Mouse (Mus musculus) cerebellum, adult 8-10 months (tissue): ENCODE measurements at regions not wholly inside any gene's neighbourhood (a gene's known extent, or its start where the extent isn't known, plus 50 kb on each side); places are given as distances from the start of the nearest gene placed in this dataset.
A peak's percentile ranks its signal among the peaks of the same experiment; 100 is the strongest.
"Not testable (repeated sequence)": the region's sequence is repeated elsewhere in the genome, so short reads cannot be mapped to it uniquely, and the experiment has no call there.

Experiments used
- DNase-seq: peaks from one replicate; pipeline ENCODE4 v3.0.0; 2022

GRCm38 (mm10) chr4:29282169-29282568 is 469.2 kb downstream of the Epha7 start:
- DNase-seq, result no peak

- DNase-seq, result no peak
Measured at GRCm38 (mm10) chr4:29301348-29301747, 488.4 kb downstream of the Epha7 start.

- DNase-seq, result no peak
Measured at GRCm38 (mm10) chr4:29303951-29304350, 491.0 kb downstream of the Epha7 start.

GRCm38 (mm10) chr4:29307245-29307644 is 494.3 kb downstream of the Epha7 start:
- DNase-seq, result no peak

- DNase-seq, result no peak
Measured at GRCm38 (mm10) chr4:29323921-29324320, 511.0 kb downstream of the Epha7 start.

- DNase-seq, result no peak
Measured at GRCm38 (mm10) chr4:29329145-29329544, 516.2 kb downstream of the Epha7 start.

GRCm38 (mm10) chr4:29331747-29332146 is 518.8 kb downstream of the Epha7 start:
- no peak for DNase-seq

- DNase-seq, result no peak
Measured at GRCm38 (mm10) chr4:29337245-29337644, 524.3 kb downstream of the Epha7 start.

GRCm38 (mm10) chr4:29362191-29362590 is 549.3 kb downstream of the Epha7 start:
- no peak for DNase-seq

- DNase-seq, result no peak
Measured at GRCm38 (mm10) chr4:29389282-29389681, 576.4 kb downstream of the Epha7 start.

GRCm38 (mm10) chr4:29390333-29390732 is 577.4 kb downstream of the Epha7 start:
- no peak for DNase-seq

GRCm38 (mm10) chr4:29402143-29402542 is 589.2 kb downstream of the Epha7 start:
- no peak for DNase-seq

- DNase-seq, result no peak
Measured at GRCm38 (mm10) chr4:29414616-29415015, 601.7 kb downstream of the Epha7 start.

- DNase-seq, result no peak
Measured at GRCm38 (mm10) chr4:29420198-29420792, 607.4 kb downstream of the Epha7 start.

GRCm38 (mm10) chr4:29431493-29431892 is 618.6 kb downstream of the Epha7 start:
- DNase-seq, result not testable (repeated sequence)

GRCm38 (mm10) chr4:29463329-29463728 is 650.4 kb downstream of the Epha7 start:
- DNase-seq, result no peak

- no peak for DNase-seq
Measured at GRCm38 (mm10) chr4:29466315-29466714, 653.4 kb downstream of the Epha7 start.

- no peak for DNase-seq
Measured at GRCm38 (mm10) chr4:29480384-29481092, 667.6 kb downstream of the Epha7 start.

- no peak for DNase-seq
Measured at GRCm38 (mm10) chr4:29481093-29481715, 668.3 kb downstream of the Epha7 start.

- DNase-seq, result no peak
Measured at GRCm38 (mm10) chr4:29482407-29482806, 669.5 kb downstream of the Epha7 start.

GRCm38 (mm10) chr4:29500844-29501243 is 687.9 kb downstream of the Epha7 start:
- DNase-seq, result no peak

- no peak for DNase-seq
Measured at GRCm38 (mm10) chr4:29525051-29525450, 712.1 kb downstream of the Epha7 start.

GRCm38 (mm10) chr4:29525769-29526658 is 713.1 kb downstream of the Epha7 start:
- DNase-seq, result peak; percentile 16
